Mouse (Mus musculus) thymus, postnatal 36 days (tissue): ENCODE data around the gene Map10.
A peak's percentile ranks its signal among the peaks of the same experiment; 100 is the strongest.

Experiments used
- DNase-seq, 2 experiments: peaks; one replicate each; pipeline ENCODE4 v3.0.0; 2022; ENCODE audit warnings: mixed read lengths in 2 of 2

Map10 gene

DNA sequence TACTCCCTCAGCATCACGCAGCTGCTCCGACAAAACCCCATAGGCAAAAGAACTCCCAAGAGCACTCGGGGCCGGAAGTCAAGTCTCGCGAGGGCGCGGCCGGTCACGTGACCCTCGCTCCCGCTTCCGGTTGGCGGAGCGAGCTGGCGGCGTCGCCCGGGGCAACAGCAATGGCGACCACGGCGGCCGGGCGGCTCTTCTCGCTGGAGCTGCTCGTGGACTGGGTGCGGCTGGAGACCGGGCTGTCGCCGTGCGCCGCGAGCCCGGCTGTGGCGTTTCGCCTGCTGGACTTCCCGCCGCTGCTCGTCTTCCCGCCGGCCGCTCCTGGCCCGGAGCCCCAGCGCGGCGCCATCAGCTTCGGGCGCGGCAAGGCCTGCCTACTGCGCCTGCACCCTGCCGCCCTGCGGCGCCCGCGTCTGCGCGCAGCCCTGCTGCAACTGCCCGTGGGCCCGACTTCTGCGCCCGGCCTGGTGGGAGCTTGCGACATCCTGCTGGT lies at the start of gene Map10:
Gene Map10 (plus strand): TSS at position 119 of the 496 bp plus-strand sequence.
- DNase-seq = peak; percentile 83 to 85

DNA sequence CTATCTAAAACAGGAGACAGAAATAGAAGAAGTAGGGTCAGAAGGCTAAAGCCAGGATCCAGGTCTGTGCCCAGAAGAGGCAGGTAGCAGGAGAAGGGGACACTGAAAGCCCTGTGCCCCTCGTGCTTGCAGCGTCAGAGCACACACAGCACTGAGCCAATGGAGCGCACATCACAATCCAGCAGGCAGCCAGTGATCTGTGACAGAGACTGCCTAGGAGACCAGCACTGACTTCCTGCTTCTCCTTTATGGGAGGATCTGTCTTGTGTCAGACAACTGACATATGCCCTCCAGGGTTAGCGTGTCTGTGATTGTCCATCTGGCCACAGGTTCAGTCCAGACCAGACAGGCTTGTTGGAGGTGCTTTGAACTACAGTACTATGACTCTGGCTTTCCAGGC lies 49.3 kb upstream of the Map10 start:
- no peak for DNase-seq

DNA sequence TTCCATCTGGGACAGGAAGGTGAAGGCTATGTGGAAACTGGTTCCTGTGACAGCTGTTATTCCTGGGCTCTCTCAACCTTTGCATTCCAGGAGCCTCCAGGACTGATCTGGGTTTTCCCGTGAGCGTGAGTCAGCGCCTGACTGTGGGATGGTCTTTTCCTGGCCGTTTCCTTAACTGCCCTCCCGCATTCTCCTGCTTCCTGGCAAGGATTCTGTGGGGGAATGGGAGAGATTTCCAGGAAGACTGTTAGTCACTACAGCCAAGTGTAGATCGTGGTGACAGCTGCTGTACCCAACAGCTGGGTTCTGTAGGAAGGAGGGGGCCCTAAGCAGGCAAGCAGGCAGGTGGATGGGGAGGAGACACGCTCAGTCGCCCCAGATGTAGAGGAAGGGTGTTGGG lies 45.3 kb upstream of the Map10 start:
- DNase-seq = no peak

DNA sequence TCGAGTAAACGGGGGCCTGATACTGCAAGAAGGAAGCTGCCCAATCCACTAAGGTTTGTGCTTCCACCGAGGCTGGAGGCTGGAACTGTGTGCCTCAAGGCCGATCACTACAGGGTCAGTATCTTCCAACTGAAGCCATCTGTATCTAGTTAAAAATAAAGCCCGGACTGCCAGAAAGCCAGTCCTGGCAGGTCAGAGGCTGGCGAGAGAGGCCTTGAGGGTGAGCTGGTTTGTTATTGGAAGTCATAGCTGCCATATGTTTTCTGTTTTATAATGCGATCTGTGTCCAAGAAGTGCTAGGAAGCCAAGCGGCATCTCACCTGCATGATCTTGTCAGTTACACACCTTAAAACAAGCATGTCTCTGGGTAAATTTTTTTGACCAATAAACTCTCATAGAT lies 43.2 kb upstream of the Map10 start:
- no peak for DNase-seq

DNA sequence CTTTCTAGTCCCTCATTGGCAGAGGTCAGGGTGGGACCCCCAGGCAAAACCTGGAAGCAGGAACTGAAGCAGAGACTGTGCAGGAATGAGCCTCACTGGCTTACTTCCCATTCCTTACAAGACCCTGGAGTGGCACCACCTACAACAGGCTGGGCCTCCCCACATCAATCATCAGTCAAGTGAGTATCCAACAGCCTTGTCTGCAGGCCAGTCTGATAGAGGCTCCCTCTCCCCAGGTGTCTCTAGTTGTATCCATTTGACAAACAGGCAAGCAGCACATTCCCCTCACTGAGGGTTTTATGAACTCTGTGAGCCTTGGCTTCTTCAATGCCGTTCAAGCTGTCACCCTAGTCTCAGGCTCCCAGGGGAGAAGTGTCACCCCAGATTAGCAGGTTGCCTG lies 40.8 kb upstream of the Map10 start:
- DNase-seq = no peak

DNA sequence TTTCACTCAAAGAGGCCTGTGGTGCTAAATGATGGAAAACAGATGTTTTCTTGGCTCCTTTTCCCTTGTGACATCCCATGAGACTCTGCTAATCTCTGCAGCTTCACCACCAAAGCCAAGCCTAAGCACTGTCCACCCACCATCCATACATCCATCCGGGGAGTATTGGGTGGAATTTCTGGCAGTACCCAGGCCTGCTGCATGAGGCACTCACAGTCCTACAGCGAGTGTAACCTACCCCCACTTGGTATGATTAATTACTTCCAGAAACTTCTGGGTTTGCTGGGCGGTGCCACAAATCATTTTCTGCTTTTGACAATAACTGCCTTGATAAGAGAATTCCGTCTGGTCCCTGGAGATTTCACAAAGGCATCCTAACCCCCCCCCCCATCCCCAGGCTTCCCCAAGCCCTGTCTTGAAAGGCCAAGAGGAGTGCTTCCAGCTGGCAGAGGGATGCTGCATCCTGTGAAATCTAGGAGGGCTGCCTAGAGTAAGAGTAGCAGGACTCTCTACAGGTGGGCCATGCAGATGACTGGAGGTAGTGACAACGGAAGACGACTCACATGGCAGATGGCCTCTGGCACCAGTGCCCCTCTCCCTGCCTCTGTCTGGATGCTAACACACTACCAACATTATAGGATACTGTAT lies 31.1 kb upstream of the Map10 start:
- no peak for DNase-seq

DNA sequence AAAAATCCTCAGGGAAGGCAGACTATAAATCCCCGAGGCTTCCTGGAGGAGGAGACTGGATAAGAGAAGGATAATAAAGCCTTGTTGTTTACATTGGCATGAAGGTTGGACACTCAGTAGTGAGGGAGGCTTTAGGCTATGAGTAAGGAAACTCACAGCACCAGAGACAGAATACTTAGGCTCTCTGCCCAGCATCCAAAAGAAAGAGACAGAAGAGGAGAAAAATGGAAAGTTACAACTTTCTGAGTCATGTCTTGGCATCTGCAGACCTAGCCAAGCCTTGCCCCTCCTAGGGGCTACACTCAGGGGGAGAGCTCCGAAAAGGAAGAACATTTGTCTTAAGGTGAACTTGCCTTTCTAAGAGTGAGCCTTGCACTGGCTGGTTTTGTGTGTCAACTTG lies 30.0 kb upstream of the Map10 start:
- DNase-seq = no peak

DNA sequence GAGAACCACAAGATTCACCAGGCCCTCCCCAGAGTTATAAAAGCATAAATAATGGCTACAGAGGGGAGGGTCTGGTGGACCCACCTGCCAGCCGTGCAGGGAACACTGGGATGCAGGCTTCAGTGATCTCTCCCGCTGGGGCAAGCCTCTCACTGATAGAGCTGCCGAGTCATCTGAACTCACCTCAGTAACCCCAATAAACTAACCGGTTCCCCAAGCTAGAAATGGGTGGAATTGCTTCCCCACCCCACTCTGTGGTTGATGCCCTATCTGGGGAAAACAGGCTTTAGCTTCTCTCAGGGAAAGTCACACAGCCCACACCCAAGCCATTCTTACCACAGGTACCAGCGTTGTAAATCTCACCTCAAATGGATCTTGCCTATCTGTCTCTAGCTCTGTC lies 28.9 kb upstream of the Map10 start:
- no peak for DNase-seq

DNA sequence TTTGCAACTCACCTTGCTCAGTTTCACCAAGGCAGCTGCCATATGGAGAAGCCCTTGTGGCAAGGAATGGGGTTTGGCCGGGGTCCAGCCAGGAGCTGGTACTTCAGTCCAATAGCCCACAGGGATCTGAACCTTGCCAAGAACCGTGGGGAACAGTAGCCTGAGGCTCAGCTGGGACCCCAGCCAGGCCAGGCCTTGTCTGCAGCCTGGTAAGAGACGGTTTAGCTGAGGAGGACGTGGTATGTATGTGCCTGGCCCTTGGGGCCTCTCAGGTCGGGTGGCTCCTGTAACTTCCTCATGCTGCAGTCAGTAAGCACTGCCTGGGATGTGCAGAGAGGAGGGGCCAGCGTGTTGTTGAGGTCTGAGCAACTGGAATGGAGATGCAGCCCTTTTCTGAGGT lies 27.8 kb upstream of the Map10 start:
- DNase-seq = no peak

DNA sequence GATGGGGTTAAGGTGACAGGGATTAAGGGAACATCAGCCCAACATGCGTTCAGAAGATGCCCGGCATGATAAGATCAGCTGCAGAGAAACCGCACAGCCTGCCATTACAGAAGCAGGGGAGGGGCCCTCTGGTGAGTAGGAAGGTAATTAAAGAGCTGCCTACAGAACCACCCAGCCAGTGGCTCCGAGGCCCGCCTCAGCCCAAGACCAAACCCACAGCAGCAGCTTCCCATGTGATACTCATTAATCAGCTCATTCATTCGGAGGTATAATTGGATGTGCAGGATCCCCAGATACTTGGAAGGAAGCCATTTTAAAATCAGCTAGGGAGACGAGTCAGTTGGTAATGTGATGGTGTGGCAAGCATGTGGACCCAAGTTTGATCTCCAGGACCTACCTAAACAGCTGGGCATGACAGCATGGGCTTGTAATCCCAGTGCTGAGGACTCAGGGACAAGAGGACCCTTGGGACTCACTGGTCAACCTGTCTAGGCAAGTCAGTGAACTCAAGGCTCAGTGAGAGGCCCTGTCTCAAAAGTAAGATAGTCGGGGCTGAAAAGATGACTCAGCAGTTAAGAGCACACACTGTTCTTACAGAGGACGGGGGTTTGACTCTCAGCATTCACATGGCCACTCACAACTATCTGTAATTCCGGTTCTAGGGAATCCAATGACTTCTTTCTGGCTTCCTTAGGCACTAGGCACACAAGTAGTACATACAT lies 23.7 kb upstream of the Map10 start:
- no peak for DNase-seq

DNA sequence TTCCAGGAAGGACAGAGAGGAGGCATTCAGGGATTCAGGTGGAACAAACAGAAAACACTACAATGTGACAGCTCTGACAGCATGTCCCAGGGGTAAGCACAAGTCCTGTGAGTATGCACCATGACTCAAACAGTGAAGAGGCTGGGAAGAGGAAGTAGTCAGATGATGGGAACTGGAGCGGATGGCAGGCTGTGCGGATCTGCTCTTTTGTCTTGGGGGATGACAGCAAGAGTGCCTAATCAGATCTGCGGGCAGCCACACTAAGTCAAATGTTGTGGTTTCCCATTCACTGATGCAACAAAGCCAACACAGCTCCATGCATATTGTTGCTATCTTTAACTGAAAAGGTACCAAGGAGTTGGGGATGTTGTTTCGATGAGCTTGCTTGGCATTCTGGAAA lies 20.2 kb upstream of the Map10 start:
- no peak for DNase-seq

DNA sequence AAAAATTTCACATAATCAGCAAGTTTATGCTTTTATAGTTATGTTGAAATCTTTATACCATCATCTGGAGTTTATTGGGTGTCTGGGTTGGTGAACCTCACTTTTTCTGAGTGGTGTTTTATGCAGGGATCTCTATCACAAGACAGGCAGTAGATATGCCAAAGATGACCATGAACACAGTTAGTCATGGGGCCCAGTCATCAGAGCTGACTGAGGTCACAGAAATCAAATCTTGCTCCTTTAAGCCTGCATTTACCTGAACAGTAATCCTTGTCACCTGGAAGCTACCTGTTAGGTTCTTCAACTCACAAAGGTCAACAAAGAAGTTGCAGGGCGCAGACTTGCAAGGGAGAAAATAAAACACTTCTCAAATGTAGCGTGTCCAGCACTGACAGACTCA lies 14.8 kb upstream of the Map10 start:
- DNase-seq = no peak

DNA sequence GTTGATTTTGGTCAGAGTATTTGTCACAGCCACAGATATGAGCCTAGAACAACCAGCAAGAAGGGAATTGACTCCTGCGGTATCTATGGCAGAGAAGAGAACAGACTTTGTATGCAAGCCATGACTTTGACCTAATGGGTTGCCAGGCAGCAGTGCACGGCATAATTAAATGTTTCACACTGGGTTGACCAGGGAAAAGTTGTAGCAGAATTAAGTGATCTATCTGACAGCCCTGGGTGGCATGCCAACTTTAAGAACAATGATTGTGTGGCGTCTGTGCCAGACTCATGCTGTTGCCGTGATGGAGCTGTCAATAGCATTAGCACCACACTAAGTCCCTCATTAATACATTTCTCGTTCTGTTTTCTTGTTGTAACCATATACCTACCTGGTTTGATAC lies 11.1 kb upstream of the Map10 start:
- DNase-seq = no peak

DNA sequence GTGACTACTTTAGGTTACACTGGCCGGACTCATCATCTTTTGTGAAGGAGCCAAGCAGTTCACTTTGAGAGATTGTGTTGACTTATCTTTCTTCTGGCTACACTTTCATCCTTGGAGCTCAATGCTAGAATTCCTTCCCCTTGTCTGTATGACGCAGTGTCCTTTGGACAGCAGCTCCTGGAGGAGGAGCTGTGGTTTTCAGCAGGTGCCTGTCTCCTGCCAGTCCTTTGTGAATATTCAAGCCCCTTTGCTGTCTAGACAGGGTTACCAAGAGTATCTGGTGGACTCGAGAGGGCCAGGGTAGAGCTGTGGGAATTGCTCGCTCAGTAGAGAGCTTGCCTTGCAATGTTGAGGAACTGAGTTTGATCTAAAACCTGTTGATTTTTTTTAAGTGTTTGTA lies 10.7 kb upstream of the Map10 start:
- DNase-seq = no peak

DNA sequence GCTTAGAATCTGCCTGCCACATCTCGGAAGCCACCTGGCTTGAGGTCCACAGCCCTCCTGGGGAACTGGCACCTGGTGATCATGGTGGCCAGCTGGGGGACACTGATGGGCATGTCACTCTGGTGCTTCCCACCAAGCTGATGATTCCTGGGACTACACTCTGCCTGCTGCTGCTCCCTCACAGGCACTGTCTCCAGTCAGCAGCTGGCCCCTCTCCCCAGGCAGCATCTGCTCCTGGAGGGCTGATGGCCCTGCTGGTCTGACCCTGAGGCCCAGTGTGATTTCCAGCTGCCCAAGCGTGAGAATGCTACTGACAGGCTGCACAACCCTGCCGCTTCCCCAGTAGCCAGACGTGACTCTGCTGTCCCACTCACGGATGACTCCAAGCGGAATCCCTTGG lies 9.2 kb upstream of the Map10 start:
- no peak for DNase-seq

DNA sequence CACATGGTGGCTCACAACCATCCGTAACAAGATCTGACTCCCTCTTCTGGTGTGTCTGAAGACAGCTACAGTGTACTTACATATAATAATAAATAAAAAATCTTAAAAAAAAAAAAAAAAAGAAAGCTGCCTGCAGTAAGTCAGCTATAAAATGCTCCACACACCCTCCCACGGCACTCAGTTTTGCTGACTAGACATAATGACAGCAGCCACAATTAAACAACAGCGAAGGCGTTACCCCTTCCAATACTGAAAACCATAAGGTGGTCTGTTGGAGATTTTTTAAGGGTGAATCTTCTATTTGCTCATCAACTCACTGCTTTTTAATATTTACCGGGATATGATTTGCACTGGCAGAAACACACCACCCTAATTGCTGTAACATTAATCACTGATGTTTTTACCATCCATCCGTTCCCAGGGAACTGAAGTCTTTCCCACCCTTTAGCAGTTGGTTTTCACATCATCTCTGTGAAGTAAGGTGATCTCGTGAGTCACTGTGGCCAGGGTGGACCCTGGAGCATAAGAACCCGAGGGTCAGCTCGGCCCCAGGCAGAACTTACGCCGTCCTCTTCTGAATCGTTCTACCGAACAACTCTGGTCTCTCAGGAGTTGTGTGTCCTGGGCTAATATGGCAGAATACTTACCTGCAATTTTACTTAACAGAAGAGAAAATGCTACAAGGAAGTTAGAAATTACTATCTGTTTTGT lies 7.5 kb upstream of the Map10 start:
- DNase-seq = no peak

DNA sequence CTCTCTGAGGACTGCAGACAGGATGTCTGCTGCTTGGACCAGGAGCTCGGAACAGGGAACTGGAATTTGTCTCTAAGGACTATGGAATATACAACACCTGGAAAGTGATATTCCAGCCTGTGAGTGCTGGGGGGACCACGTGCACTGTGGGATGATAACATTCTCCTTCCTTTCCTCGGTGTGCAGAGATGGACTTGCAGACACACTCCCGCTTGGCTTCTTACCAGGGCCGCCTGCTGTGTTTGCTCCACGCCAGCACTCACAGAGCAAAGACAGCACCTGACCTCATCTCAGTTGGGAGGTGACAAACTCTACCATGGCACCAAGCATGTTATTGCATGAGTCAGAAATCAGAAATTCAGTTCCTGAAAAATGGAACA lies 7.0 kb upstream of the Map10 start:
- DNase-seq = no peak

DNA sequence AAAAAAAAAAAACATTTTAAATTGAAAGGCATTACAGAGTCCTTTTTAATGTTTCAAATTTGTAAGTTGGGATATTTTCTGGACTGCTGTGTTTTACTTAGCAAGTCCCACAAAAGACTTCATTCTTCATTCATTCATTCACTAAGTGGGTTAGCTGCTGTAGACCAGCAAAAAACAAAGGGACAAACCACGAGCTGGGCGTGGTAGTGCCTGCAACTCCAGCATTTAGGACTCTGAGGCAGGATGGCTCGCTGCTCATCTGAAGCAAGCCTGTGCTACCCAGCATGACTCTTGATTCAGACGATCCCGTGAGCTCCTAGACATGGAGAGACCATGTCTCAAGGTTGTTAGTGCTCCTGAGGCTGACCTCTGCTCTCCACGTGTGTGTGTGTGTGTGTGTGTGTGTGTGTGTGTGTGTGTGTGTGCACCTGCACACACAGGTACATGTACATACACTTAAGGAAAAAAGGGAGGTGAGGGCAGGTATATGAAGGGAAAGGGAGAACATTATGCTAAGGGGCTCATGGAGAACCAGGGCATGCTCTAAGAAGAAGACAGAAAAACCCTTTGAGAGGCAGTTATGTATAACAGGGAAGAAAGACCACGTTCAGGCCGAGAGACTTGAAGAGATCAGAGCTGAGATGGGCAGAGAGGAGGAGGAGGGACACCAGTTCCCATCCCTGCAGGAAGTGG lies 4.3 kb upstream of the Map10 start:
- DNase-seq = no peak

DNA sequence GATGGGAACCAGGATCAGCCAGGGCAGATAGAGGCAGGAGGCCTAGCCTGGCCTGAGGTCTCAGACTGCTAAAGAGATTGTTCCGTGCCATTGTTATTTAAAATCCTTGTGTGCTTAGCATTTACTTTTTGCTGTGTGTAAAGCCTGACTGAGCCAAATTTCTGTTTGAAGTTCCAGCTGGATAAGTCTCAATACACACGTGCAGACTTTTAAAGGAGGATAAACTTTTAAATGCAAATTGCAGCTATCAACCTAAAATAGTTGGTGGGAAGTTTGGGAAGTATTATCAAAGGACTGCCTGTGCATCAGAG lies 3.8 kb upstream of the Map10 start:
- no peak for DNase-seq

DNA sequence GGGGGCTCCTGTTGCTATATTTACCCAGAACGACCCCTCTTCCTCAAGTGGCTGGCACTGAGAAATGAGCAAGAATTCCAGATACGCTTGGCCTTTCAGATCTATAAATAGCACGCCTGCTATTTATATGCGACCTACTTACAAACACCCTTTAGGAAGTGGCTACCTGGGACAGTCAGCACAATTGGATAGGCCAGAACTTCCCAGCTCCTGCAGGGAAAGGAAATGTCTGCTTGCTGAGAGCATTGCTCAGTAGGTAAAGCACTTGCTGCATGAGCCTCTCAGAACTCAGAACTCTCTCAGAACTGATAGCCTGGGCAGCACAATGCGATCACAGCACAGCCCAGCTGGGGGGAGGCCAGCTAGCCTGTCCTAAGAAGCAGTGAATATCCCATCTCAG lies 3.4 kb upstream of the Map10 start:
- no peak for DNase-seq

DNA sequence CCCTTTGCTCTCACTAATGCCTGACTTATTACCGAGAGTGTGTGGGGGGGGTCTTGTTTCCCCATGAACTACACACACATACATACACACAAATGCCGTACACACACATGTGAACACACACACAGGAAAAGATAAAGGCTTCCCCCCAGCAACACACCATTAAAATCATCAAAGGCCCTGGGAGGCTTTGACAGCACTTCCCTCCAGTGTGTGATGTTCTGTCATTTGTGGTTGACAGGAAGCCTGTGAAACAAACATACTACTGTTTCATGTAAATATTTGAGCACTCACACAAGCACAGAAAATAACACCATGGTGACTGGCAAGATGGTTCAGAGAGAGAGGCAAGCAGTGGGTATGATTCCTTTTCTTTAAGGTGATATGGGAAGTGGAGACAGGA lies 2.4 kb upstream of the Map10 start:
- DNase-seq = peak; percentile 11 to 20

DNA sequence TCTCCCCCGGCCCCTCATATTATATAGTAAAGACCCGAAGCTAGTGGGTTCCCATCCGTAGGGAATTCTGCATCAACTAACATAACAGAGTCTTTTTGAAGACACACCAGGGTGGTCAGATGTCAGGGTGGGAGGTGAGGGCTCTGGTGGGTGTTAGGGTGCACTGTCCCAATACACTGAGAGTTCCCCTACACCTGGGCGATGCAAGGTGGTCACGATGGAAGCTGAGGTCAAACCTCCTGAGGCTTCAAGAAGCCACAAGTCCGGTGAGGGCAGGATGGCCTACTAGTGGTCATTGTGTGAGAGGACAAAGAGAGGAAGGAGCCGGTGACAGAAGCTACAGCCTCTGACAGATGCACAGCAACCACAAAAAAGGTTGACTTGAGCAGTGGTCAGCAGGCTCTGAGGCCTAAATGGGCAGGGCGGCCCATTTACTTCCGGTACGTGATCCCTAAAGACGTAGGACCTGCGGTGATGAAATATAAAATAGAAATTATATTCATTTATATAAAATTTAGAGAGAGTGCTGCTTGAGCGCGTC lies 389 bp upstream of the Map10 start:
- no peak for DNase-seq

DNA sequence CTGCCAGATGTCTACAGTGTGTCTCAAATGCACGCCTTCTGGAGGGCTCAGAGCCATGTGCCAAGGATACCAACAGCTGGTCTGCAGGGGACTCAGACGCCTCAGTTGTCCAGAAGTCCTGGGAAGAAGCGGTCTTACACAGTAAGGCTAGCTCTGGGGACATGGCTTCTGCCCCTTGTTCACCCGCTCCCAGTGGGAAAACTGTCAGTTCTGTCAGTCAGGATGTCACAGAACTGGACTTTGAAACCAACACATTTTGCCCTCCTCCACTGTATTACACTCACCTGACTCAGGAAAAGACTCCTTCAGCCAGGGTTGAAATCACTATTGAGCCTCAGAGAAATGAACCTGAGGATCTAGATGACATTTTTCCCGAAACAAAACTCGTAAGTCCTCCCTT lies 802 bp downstream of the Map10 start:
- no peak for DNase-seq

DNA sequence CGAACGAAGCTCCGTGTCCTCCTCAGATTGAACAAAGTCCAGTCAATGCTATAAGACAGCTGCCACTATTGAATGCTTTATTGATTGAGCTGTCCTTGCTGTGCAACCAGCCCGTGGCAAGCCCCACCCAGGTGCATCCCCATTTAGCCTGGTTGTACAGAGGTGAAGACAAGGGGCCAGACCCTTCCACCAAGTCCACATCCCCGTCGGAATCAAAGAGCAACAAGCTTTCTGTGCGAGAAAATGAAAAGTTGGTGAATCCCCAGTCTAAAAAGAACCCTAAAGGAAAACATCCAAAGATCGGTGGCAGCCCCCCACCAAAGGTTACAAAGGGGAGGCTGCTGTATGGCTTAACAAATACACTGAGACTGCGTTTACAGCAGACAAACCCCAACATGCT lies 1.3 kb downstream of the Map10 start:
- no peak for DNase-seq
